Mouse (Mus musculus): Measurements from ENCODE around the gene Hsd17b13. TPM values are rescaled to one million over a fixed set of nuclear protein-coding genes. Genes with fewer than 3 reads are reported as not detected.

Hsd17b13 gene
- polyA plus RNA-seq, 1 experiment from 2014 or later = 35.5 TPM

DNA sequence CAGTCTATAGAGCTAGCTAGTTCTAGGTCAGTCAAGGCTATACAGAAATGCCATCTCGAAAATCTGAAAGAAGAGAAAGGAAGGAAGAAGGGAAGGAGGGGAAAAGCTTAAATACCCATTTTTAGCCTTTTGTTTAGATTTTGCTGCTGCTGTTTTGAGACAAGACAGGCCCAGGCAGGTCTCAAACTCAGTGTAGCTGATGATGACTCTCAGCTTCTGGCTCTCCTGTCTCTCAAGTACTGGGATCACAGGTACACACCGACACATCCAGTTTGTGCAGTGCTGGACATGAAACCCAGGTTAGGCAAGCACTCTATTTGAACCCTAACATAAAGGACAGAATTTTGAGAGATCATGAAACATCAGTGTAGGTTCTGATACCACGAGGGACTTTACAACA lies 67.7 kb downstream of the Hsd17b13 start:
- H3K4me2 ChIP-seq = no peak overlapping the region
- no peaks in the 10 kb centered on the region for H3K9me3 ChIP-seq (replicated peaks)

DNA sequence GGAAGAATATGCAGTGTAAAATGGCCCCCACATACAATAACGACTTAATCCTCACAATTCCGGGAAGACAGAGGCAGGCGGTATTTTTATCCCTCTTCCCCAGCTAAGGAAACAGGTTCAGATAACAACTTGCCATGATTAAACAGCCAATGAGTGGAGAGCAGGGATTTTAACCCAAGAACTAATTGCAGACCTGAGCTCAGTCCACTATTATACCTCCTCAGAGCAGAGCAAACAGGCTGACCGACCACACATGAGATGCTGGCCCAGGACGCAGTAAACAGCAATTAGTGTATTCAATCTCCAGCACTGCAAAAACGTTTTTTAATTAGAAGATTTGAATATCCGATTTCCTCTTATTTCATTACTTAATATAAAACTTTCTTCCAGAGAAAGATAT lies 68.4 kb downstream of the Hsd17b13 start:
- H3K27me3 ChIP-seq = peaks cover 26% of the 10 kb centered on the region
- H3K36me3 ChIP-seq (replicated peaks) = no peaks in the 10 kb centered on the region
- no peak overlapping the region for H3K4me3 ChIP-seq (replicated peaks)
- H3K4me2 ChIP-seq = no peak overlapping the region
- H3K27ac ChIP-seq (replicated peaks) = no peak overlapping the region
- 44% methylated on average over 7 of the region's 7 CpGs for whole genome bisulfite sequencing (ENCODE audit: insufficient replicate concordance)
- no peak for ATAC-seq (ENCODE audit: insufficient read depth)
- H3K9me3 ChIP-seq (replicated peaks) = no peaks in the 10 kb centered on the region
- no peak overlapping the region for H3K9ac ChIP-seq
- H3K4me1 ChIP-seq (replicated peaks) = peaks cover 11% of the 10 kb centered on the region

More for the DNA sequence above, 67.7 kb downstream of the Hsd17b13 start:
- no peak overlapping the region for H3K4me3 ChIP-seq (replicated peaks)
- peaks cover 26% of the 10 kb centered on the region for H3K27me3 ChIP-seq
- 55% methylated on average over 3 of the region's 3 CpGs for WGBS (ENCODE audit: insufficient replicate concordance)
- H3K36me3 ChIP-seq (replicated peaks) = no peaks in the 10 kb centered on the region
- ATAC-seq (ENCODE audit: insufficient read depth) = no peak
- no peak overlapping the region for H3K9ac ChIP-seq
- H3K27ac ChIP-seq (replicated peaks) = no peak overlapping the region
- peaks cover 11% of the 10 kb centered on the region for H3K4me1 ChIP-seq (replicated peaks)

DNA sequence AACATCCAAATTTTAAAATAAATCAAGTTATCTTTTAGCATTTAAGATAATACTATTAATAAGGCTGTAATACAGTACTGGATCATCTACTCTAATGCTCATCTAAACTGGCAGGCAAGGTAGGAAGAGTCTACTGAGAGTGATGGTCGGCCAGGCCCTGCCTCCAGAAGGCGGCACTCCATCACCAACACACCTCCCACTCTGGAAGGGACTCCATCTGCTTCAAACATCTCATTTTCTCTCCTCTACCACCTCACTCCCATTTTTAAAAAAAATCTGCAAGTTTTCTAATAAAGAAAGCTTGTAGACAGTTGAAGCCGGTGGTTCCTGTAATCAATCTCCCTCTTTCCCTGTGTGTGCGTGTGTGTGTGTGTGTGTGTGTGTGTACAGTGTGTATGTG lies 69.4 kb downstream of the Hsd17b13 start:
- H3K27ac ChIP-seq (replicated peaks) = no peak overlapping the region
- 70% methylated on average over 4 of the region's 4 CpGs for WGBS (ENCODE audit: insufficient replicate concordance)
- no peak for ATAC-seq (ENCODE audit: insufficient read depth)

DNA sequence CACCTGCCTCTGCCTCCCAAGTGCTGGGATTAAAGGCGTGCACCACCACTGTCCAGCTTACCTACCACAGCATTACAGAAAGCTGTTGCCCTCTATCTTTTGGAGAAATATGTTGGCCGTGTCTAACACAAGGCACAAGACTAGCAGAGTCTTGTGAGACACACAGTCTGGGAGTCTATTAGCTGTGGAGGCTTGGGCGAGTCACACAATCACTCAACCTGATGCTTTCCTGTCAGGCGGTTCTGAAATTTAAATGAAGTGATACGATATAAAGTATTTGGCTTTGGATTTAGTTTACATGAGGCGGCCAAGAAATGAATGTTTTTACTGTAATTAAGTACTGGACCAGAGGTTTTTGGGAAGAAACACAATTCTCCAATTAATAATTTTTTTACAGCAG lies 71.0 kb downstream of the Hsd17b13 start:
- Histone ChIP-seq H3K9ac (no peak overlapping the region), H3K4me2 (no peak overlapping the region), H3K4me3 (replicated peaks) (no peak overlapping the region), H3K27me3 (peaks cover 23% of the 10 kb centered on the region), H3K36me3 (replicated peaks) (no peaks in the 10 kb centered on the region), H3K4me1 (replicated peaks) (peaks cover 9% of the 10 kb centered on the region), H3K9me3 (replicated peaks) (no peaks in the 10 kb centered on the region), H3K27ac (replicated peaks) (no peak overlapping the region)
- no peak for ATAC-seq (ENCODE audit: insufficient read depth)
- WGBS (ENCODE audit: insufficient replicate concordance) = 64% methylated on average over 6 of the region's 6 CpGs

More for the DNA sequence above, 69.4 kb downstream of the Hsd17b13 start:
- Histone ChIP-seq H3K4me1 (replicated peaks) (peaks cover 11% of the 10 kb centered on the region), H3K9ac (no peak overlapping the region), H3K4me2 (no peak overlapping the region), H3K9me3 (replicated peaks) (no peaks in the 10 kb centered on the region), H3K27me3 (peaks cover 23% of the 10 kb centered on the region), H3K4me3 (replicated peaks) (no peak overlapping the region), H3K36me3 (replicated peaks) (no peaks in the 10 kb centered on the region)

Other genes with a start within 250 kb of the Hsd17b13 start
- gene Klhl8, start 66.2 kb downstream of the Hsd17b13 start, polyA plus RNA-seq (2015; fragmentation: Nextera tagmentation; extraction: Ambion mirVana) = 1.2 and 1.8 TPM in 2 replicates
- gene Hsd17b11, start 44.5 kb upstream of the Hsd17b13 start, polyA plus RNA-seq (2015; fragmentation: Nextera tagmentation; extraction: Ambion mirVana) = 2.6 and 2.7 TPM in 2 replicates
- gene Nudt9, start 68.9 kb upstream of the Hsd17b13 start, polyA plus RNA-seq (2015; fragmentation: Nextera tagmentation; extraction: Ambion mirVana) = 69.4 and 69.6 TPM in 2 replicates
- not detected in 2 replicates for gene Gm17660, start 100.2 kb upstream of the Hsd17b13 start, polyA plus RNA-seq (2015; fragmentation: Nextera tagmentation; extraction: Ambion mirVana)
- gene Sparcl1, start 136.3 kb upstream of the Hsd17b13 start, polyA plus RNA-seq (2015; fragmentation: Nextera tagmentation; extraction: Ambion mirVana) = 2.9 and 3.2 TPM in 2 replicates
- gene Dspp, start 193.3 kb upstream of the Hsd17b13 start, polyA plus RNA-seq (2015; fragmentation: Nextera tagmentation; extraction: Ambion mirVana) = not detected in 2 replicates
- gene Dmp1, start 225.2 kb upstream of the Hsd17b13 start, polyA plus RNA-seq (2015; fragmentation: Nextera tagmentation; extraction: Ambion mirVana) = not detected in 2 replicates